Mouse (Mus musculus): Measurements from ENCODE around the gene Snrnp70. TPM values are rescaled to one million over a fixed set of nuclear protein-coding genes. Genes with fewer than 3 reads are reported as not detected.
"Not testable (repeated sequence)": the region's sequence is repeated elsewhere in the genome, so short reads cannot be mapped to it uniquely, and the experiment has no call there.

The Snrnp70 gene
- polyA plus RNA-seq, 1 experiment from 2014 or later = 328 TPM

DNA sequence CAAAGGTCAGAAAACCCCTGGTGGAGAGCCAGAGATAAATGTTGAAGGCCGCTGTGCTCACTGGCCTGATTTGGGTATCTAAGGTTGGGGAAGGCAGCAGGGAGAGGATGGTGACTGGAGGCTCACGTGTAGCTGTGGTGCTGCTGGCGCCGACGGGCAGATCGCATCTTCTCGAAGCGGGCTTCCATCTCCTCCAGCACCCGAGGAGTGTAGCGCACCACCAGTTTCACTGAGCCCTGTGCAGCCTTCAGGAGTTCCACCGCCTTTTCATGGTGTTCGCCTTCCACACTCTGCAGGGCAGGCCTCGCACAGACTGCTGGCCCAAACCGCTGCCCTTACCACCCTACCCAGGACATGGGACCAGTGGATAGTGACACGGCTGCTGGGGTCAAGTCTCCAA lies 27.4 kb downstream of the Snrnp70 start:
- DNase-seq (ENCODE audit: low read depth, low spot score) (no peak), ATAC-seq (no peak)
- no peak for TF ChIP-seq CTCF (IDR thresholded peaks at IDR 0.05)
- in situ Hi-C loops (cut with MboI; ENCODE audit: low pct_unique_long_range_greater_than_20kb) = no loop called here
- POLR2A ChIA-PET = no interaction called here
- CTCF ChIA-PET = interaction anchor here (1.0 kb wide), 1 partner anchor 25 kb away, joined by 4 read pairs; no protein-coding TSS in a partner anchor
- no peaks in the 10 kb centered on the region for H3K27me3 ChIP-seq

- no peaks in the 10 kb centered on the region for H3K27me3 ChIP-seq
- DNase-seq (ENCODE audit: low read depth, low spot score) (peak; percentile 74), ATAC-seq (peak; percentile 71)
- in situ Hi-C loops (cut with MboI; ENCODE audit: low pct_unique_long_range_greater_than_20kb) = no loop called here
- ChIA-PET POLR2A (no interaction called here), CTCF (interaction anchor here (1.0 to 1.2 kb wide), 2 partner anchors 26 to 90 kb away, joined by 4 read pairs; partner anchors contain the start of gene Slc6a21)
- TF ChIP-seq CTCF (IDR thresholded peaks at IDR 0.05) = no peak
These were observed 28.3 kb downstream of the Snrnp70 start for GRCm38 (mm10) chr7:45367020-45367880.

DNA sequence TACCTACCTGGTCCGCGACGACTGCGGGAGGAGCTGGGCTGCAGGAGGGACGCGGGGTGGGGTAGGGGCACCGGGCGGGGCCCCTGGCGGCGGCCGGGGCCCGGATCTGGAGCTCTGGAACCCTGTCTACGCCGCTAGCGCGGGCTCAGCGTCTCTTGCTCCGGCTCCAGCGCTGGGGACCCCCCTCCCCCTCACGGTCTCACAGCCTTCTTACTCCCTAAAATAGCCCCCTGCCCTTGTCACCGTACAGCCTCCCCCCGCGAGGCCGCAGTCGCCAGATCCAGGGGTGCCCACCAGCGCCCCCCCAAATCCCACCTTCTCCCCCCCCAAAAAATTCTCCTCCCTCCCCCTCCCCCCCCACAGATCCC lies 28.9 kb downstream of the Snrnp70 start, which contains the start of gene Ppfia3:
Gene Ppfia3, minus strand, starts transcription at position 368 of the 368 bp plus-strand sequence.
- ATAC-seq = no peak
- no peak for DNase-seq (ENCODE audit: low read depth, low spot score)
- H3K27me3 ChIP-seq = no peaks in the 10 kb centered on the region
- ChIA-PET POLR2A (interaction anchor here (0.7 to 1.3 kb wide), 2 partner anchors 15 to 34 kb away, joined by 3 read pairs; no protein-coding TSS in a partner anchor), CTCF (interaction anchor here (0.9 to 1.7 kb wide), 3 partner anchors 10 to 89 kb away, joined by 3 to 5 read pairs (median 4); partner anchors contain the start of gene Slc6a21)
- no peak for TF ChIP-seq CTCF (IDR thresholded peaks at IDR 0.05)
- in situ Hi-C loops (cut with MboI; ENCODE audit: low pct_unique_long_range_greater_than_20kb) = no loop called here

GRCm38 (mm10) chr7:45365742-45366651 lies 29.5 kb downstream of the Snrnp70 start:
- in situ Hi-C loops (cut with MboI; ENCODE audit: low pct_unique_long_range_greater_than_20kb) = no loop called here
- ATAC-seq (no peak), DNase-seq (ENCODE audit: low read depth, low spot score) (no peak)
- ChIA-PET CTCF (interaction anchor here (0.8 to 1.7 kb wide), 4 partner anchors 10 to 89 kb away, joined by 3 to 5 read pairs (median 4); partner anchors contain the start of gene Slc6a21), POLR2A (interaction anchor here (0.7 to 1.3 kb wide), 2 partner anchors 16 to 33 kb away, joined by 3 read pairs; no protein-coding TSS in a partner anchor)
- H3K27me3 ChIP-seq = no peaks in the 10 kb centered on the region
- no peak for TF ChIP-seq CTCF (IDR thresholded peaks at IDR 0.05)

DNA sequence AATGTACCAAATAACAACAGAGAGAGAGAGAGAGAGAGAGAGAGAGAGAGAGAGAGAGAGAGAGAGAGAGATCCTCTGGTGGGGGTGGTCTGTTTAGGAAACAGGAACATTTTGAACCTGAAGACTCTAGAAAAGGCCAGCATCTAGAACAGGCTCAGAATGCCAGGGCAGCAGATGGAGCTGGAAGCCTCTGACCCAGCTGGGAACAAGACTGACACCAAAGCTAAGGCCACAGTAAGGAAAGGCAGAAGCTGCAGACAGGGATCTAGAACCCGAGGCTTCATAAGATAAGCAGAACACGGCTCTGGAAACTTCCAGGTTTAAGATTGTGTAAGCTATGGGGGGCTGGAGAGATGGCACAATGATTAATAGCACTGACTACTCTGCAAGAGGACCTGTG lies 31.6 kb downstream of the Snrnp70 start:
- ChIA-PET POLR2A (no interaction called here), CTCF (no interaction called here)
- no peak for ATAC-seq
- in situ Hi-C loops (cut with MboI; ENCODE audit: low pct_unique_long_range_greater_than_20kb) = no loop called here
- TF ChIP-seq CTCF (IDR thresholded peaks at IDR 0.05) = no peak
- H3K27me3 ChIP-seq = no peaks in the 10 kb centered on the region
- no peak for DNase-seq (ENCODE audit: low read depth, low spot score)

- POLR2A ChIA-PET = no interaction called here
- no peak for DNase-seq (ENCODE audit: low read depth, low spot score)
- H3K27me3 ChIP-seq = no peaks in the 10 kb centered on the region
- CTCF ChIA-PET = no interaction called here
- no peak for ATAC-seq
- no peak for TF ChIP-seq CTCF (IDR thresholded peaks at IDR 0.05)
- in situ Hi-C loops (cut with MboI; ENCODE audit: low pct_unique_long_range_greater_than_20kb) = no loop called here
These were observed 32.7 kb downstream of the Snrnp70 start for GRCm38 (mm10) chr7:45362801-45363200.

DNA sequence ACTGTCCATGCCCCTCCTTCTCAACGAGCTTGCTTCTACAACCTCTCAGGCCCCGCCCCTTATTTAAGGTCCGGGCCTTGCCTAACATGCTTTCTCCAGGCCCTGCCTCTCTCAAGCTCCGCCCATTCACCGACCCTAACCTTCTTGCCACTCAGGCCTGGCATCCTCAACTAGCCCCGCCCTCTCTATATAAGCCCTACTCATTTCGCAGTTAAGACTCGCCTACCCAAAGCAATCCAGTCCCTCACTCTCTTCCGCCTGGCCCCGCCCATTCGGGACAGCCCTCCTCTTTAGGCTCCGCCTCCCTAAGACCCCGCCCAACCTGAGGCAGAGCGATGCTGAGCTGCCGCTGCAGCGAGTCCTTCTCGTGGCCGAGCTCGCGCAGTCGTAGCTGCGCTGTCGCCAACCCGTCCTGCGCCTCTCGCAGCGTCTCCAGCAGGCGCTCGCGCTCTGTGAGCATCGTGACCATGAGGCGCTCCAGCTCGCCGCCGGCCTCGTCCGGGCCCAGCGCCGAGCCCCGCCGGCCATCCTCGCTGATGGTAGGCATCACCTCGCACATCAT lies 34.2 kb downstream of the Snrnp70 start:
- TF ChIP-seq CTCF (IDR thresholded peaks at IDR 0.05) = no peak
- no peaks in the 10 kb centered on the region for H3K27me3 ChIP-seq
- in situ Hi-C loops (cut with MboI; ENCODE audit: low pct_unique_long_range_greater_than_20kb) = no loop called here
- peak; percentile 76 for ATAC-seq
- ChIA-PET CTCF (interaction anchor here (2.3 to 3.0 kb wide), 2 partner anchors 20 to 84 kb away, joined by 8 to 10 read pairs; partner anchors contain the start of gene Slc6a21), POLR2A (interaction anchor here (1.0 kb wide), 1 partner anchor 62 kb away, joined by 3 read pairs; no protein-coding TSS in a partner anchor)
- peak; percentile 37 for DNase-seq (ENCODE audit: low read depth, low spot score)

- POLR2A ChIA-PET = no interaction called here
- no peaks in the 10 kb centered on the region for H3K27me3 ChIP-seq
These were observed 35.0 kb downstream of the Snrnp70 start for GRCm38 (mm10) chr7:45360404-45361125.

DNA sequence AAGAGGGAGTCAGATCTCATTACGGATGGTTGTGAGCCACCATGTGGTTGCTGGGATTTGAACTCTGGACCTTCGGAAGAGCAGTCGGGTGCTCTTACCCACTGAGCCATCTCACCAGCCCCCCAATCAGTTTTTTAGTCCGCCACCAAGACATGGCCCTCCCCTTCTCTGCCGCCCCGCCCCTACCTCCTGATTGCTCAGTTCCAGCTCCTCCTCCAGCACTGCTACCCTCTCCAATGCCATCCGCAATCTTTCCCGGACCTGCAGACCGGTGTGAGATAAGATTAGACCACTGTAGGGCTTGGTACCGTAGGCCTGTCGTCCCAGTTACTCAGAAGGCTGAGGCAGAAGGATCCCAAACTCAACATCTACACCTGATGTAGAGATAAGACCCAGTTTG lies 36.5 kb downstream of the Snrnp70 start:
- H3K27me3 ChIP-seq; ATAC-seq; DNase-seq (ENCODE audit: low read depth, low spot score); POLR2A ChIA-PET: not testable (repeated sequence)
- CTCF ChIA-PET = interaction anchor here (2.3 to 3.0 kb wide), 2 partner anchors 18 to 81 kb away, joined by 8 to 10 read pairs; partner anchors contain the start of gene Slc6a21
- in situ Hi-C loops (cut with MboI; ENCODE audit: low pct_unique_long_range_greater_than_20kb) = loop anchor here (10.0 kb wide), 1 partner anchor 194 kb away; the partner anchor contains the start of gene Slc17a7

More at GRCm38 (mm10) chr7:45360404-45361125, 35.0 kb downstream of the Snrnp70 start:
- TF ChIP-seq CTCF (IDR thresholded peaks at IDR 0.05) = no peak
- CTCF ChIA-PET = interaction anchor here (2.3 to 3.0 kb wide), 2 partner anchors 20 to 83 kb away, joined by 8 to 10 read pairs; partner anchors contain the start of gene Slc6a21
- in situ Hi-C loops (cut with MboI; ENCODE audit: low pct_unique_long_range_greater_than_20kb) = no loop called here
- ATAC-seq = no peak
- DNase-seq (ENCODE audit: low read depth, low spot score) = no peak

Measured in Patski (cell line).